Mouse (Mus musculus) gastrocnemius, postnatal 36 days (tissue): ENCODE results near the gene Fgl2. TPM values are rescaled to one million over a fixed set of nuclear protein-coding genes. Genes with fewer than 3 reads are reported as not detected.

Experiments
- total RNA-seq, 2 experiments: library from RNA; stranded (reverse); gene quantifications; 2 replicates each; pipeline ENCODE4 v1.2.3; 2021

The Fgl2 gene
- total RNA-seq, 2 experiments from 2014 or later, result 4.5 to 9.9 TPM

Other genes starting within 250 kb of the Fgl2 start
- 1 to 10 TPM; 1.3 to 1.4 TPM for gene Gsap, start 186.4 kb upstream of the Fgl2 start, total RNA-seq
- 1 to 10 TPM; 3.5 to 4.1 TPM for gene Ccdc146, start 52.0 kb downstream of the Fgl2 start, total RNA-seq
- 1 to 10 TPM; 7.6 to 9.1 TPM for gene Fam185a, start 52.3 kb downstream of the Fgl2 start, total RNA-seq
- gene Lrrc17, start 170.9 kb downstream of the Fgl2 start, total RNA-seq, result 1 to 10 TPM; 2.1 to 2.5 TPM